Comparison of ENCODE assay signal across 8 mouse cellular contexts in the genomic region with DNA sequence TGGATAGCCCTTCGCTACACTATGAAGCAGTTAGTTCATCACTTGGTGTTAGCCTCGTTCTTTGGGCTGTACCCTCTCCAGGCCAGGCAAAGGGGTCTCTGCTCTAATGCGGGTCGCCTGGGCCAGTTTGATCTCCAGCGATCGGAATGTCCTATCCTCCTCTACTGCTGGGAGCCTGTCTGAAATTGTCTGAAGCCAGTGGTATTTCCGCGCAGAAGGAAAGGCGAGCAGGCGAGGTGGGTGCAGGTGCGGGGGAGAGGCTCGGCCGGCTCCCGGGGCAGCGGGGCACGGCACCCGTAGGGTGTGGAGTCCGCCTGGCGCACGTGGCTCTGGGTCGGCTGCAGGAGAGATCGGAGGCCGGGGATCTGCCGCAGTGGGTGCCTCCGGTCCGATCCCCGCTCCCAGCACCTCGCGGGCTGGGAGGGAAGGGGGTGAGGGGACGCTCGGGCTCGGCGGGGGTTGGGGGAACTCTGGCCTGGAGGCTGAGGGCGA.
DNase-seq lines count a peak whose midpoint lies in the region; ATAC-seq and TF ChIP-seq lines count a peak whose summit lies in the region.

No protein-coding gene starts in this region.

- under 1% methylated on average over 34 of the region's 34 CpGs for WGBS in heart, embryonic 14.5 days
- under 1% methylated on average over 27 of the region's 34 CpGs for WGBS in limb, embryonic 14.5 days

- peaks cover 78% of the 10 kb centered on the region for H3K27me3 ChIP-seq in heart, embryonic 14.5 days (ENCODE audit: control insufficient read depth, insufficient read depth, low read length)
- peaks cover 7% of the 10 kb centered on the region; the same call in 1 of the 2 replicates for H3K27me3 ChIP-seq in limb, embryonic 14.5 days (ENCODE audit: control insufficient read depth, insufficient read depth, low read length)

- H3K9ac ChIP-seq in heart, embryonic 14.5 days (ENCODE audit: low read length): peak overlapping the region; percentile 64
- peak overlapping the region; percentile 71 for H3K9ac ChIP-seq in limb, embryonic 14.5 days (ENCODE audit: low read depth, low read length, severe bottlenecking)

- H3K4me2 ChIP-seq in heart, embryonic 14.5 days (ENCODE audit: low read length): peak overlapping the region; percentile 99
- H3K4me2 ChIP-seq in limb, embryonic 14.5 days (replicated peaks; ENCODE audit: low read depth, low read length, severe bottlenecking): peak overlapping the region; percentile 98

- no peaks in the 10 kb centered on the region for H3K36me3 ChIP-seq in heart, embryonic 14.5 days (ENCODE audit: control insufficient read depth, insufficient read depth, low read length)
- H3K36me3 ChIP-seq in limb, embryonic 14.5 days (ENCODE audit: control insufficient read depth, insufficient read depth, low read length): no peaks in the 10 kb centered on the region

- peaks cover 5 to 16% of the 10 kb centered on the region in 2 experiments; a peak in 3 of 4 replicates for H3K4me1 ChIP-seq in heart, embryonic 14.5 days (ENCODE audit: control insufficient read depth in 2 of 2, insufficient read depth in 2 of 2, low read length in 2 of 2)
- H3K4me1 ChIP-seq in limb, embryonic 14.5 days (ENCODE audit: control insufficient read depth, insufficient read depth, low read length): peaks cover 35% of the 10 kb centered on the region

- 0 out of 2 replicates have a peak, but pooled peaks have one; percentile 31 for ATAC-seq in heart, embryonic 14.5 days (ENCODE audit: insufficient number of reproducible peaks, insufficient read depth, low FRiP score, low read depth)
- ATAC-seq in limb, embryonic 14.5 days (ENCODE audit: low FRiP score, low read depth): peak; percentile 55

- TF ChIP-seq POLR2A in limb, embryonic 14.5 days (IDR thresholded peaks at IDR 0.05; ENCODE audit: borderline replicate concordance, extremely low read depth, insufficient read depth, insufficient read length): no peak

- no peaks in the 10 kb centered on the region for H3K9me3 ChIP-seq in heart, embryonic 14.5 days (ENCODE audit: control insufficient read depth, low read length)
- no peaks in the 10 kb centered on the region for H3K9me3 ChIP-seq in limb, embryonic 14.5 days (ENCODE audit: control insufficient read depth, low read length)

- no peak for DNase-seq in heart, adult 18-20 months
- peak; percentile 37 for DNase-seq in adrenal gland, postnatal 10 days
- DNase-seq in gastrocnemius, postnatal 10 days: peak; percentile 41
- no peak for DNase-seq in limb, embryonic 14.5 days (ENCODE audit: low spot score)
- DNase-seq in retina, postnatal 1 day: peak; percentile 51
- DNase-seq in layer of hippocampus, adult 2 months (ENCODE audit: low spot score in 2 of 2): no peak
- DNase-seq in left cerebral cortex, postnatal 10 days (ENCODE audit: extremely low spot score in 1 of 2, low spot score in 2 of 2): no peak

- peak overlapping the region; percentile 43 to 54 for H3K4me3 ChIP-seq in heart, embryonic 14.5 days (ENCODE audit: control insufficient read depth in 1 of 2, insufficient read depth in 1 of 2, low read depth in 1 of 2, low read length in 2 of 2)
- peak overlapping the region; percentile 53 for H3K4me3 ChIP-seq in limb, embryonic 14.5 days (replicated peaks; ENCODE audit: low read length)
- H3K4me3 ChIP-seq in layer of hippocampus, adult 2 months: no peak overlapping the region; the same call in 1 of the 2 replicates

- no peak for TF ChIP-seq CTCF in layer of hippocampus, adult 2 months (conservative IDR thresholded peaks at IDR 0.05)

- intact Hi-C loops in left cerebral cortex, postnatal 10 days (cut with DNase I): loop anchor here (5.0 kb wide), 1 partner anchor 108 kb away; no protein-coding TSS in a partner anchor

- no peak overlapping the region for H3K27ac ChIP-seq in heart, embryonic 14.5 days (replicated peaks in 1 of 2; ENCODE audit: control insufficient read depth in 1 of 2, insufficient read depth in 1 of 2, low read depth in 2 of 2, low read length in 2 of 2)
- peak overlapping the region; percentile 73 for H3K27ac ChIP-seq in limb, embryonic 14.5 days (replicated peaks; ENCODE audit: low read depth, low read length)
- no peak overlapping the region for H3K27ac ChIP-seq in layer of hippocampus, adult 2 months

Comparison
In these comparisons a context has a peak if more than half of its experiments do, and no peak if none do; other contexts are left out.
1. DNase-seq: peak in adrenal gland, postnatal 10 days (single experiment), gastrocnemius, postnatal 10 days (single experiment) and retina, postnatal 1 day (single experiment); none in heart, adult 18-20 months (0 of 2), limb, embryonic 14.5 days (single experiment), layer of hippocampus, adult 2 months (0 of 2) and left cerebral cortex, postnatal 10 days (0 of 2).